Mouse (Mus musculus) neural tube, embryonic 10.5 days (tissue): ENCODE results near the gene Megf11.
"Not testable (repeated sequence)": the region's sequence is repeated elsewhere in the genome, so short reads cannot be mapped to it uniquely, and the experiment has no call there.

ENCODE experiments used
- DNase-seq: peaks from one replicate; pipeline ENCODE4 v3.0.0-alpha.2; 2017; ENCODE audit warnings: low spot score; ENCODE audit errors: extremely low spot score

The Megf11 gene

GRCm38 (mm10) chr9:64645462-64645861, 260.0 kb downstream of the Megf11 start:
- DNase-seq: no peak

- no peak for DNase-seq
Observed at GRCm38 (mm10) chr9:64649393-64649792, 264.0 kb downstream of the Megf11 start.

DNA sequence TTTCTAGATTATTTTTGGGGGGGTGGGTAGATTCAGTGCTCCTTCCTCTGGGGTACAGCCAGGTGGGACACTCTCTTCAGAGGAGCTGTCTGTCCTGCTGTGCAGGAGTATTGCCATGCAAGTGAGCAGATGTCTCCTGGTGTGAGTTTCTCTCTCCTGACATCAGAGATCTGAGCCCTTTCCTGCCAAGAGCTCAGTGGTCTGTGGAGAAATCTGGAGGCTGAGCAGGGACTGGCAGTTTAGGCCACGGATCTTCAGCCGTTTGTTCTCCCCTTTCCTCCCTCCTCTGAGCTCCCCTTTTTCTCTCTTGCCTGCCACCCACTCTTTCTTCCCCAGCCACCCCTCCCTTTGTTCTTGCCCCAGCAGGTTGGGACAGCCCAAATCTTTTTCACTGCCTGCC, 264.5 kb downstream of the Megf11 start:
- no peak for DNase-seq

GRCm38 (mm10) chr9:64651181-64651580, 265.8 kb downstream of the Megf11 start:
- DNase-seq: no peak

- DNase-seq: no peak
Observed at GRCm38 (mm10) chr9:64651689-64652088, 266.3 kb downstream of the Megf11 start.

GRCm38 (mm10) chr9:64652138-64652537, 266.7 kb downstream of the Megf11 start:
- DNase-seq: no peak

DNA sequence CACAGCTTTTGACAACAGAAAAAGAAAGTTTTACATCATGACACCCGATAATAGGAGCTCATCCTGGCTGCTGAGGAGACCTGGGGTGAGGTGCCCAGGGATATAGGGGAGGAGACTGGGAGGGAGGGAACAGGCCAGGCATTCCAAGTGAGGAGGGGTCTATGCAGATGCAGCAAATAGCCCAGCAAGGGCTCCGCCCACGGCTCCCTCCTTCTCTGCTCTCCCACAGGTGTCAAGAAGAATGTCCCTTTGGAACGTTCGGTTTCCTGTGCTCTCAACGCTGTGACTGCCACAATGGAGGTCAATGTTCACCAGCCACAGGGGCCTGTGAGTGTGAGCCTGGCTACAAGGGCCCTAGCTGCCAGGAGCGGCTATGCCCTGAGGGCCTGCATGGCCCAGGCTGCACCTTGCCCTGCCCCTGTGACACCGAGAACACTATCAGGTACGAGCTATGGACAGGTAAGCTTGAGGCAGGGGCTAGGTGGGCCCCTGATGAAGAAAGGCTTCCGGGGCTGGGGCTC, 267.5 kb downstream of the Megf11 start:
- DNase-seq: no peak

GRCm38 (mm10) chr9:64654723-64655122, 269.3 kb downstream of the Megf11 start:
- no peak for DNase-seq

DNA sequence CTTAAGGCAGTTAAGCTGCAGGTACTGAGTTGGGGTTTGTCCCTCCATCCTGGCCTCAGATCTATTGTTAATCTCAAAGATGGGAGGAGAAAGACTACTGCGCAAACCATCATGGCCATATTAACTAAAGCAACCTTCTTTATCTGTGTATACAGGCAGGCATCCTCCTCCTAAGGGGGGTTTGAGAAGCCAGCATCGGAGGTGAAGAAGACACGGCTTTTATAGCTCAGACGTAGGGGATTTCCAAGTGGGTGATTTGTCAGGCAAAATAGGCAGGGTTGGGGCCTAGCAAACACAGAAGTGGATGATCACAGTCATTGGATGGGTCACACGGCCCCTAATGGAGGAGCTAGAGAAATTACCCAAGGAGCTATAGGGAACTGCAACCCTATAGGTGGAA, 271.2 kb downstream of the Megf11 start:
- no peak for DNase-seq

DNA sequence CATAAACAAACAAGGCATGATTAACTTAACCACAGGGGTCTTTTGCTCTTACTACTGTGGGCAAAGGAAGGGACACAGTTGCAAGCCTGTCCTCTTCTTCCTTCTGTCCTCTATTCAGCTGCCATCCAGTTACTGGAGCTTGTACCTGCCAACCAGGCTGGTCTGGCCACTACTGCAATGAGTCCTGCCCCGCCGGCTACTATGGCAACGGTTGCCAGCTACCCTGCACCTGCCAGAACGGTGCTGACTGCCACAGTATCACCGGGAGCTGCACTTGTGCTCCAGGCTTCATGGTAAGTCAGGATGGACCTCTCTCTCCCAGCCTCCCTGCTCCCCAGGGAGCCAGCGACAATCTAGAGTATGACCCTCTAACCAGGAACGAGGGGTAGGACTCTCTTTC, 274.8 kb downstream of the Megf11 start:
- DNase-seq: no peak

DNA sequence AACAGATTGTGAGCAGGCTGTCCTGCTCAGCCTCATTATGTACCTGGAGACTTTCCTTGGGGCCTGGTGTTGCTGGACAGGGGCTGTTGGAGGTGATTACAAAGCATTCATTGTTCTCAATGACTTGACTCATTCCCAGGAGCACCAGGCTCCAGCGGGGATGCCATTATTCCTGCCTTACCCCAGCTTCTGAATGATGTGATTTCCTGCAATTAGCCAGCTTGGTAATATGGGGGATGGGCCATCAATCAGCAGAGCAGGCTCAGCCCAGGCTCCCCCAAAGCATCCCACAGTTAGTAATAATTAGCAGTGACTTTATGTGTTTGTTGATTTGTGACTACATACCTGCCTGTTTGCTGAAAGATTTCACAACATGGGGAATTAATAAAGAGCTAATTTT, 279.2 kb downstream of the Megf11 start:
- DNase-seq: no peak

- DNase-seq: peak; percentile 45
Observed at GRCm38 (mm10) chr9:64666549-64666948, 281.1 kb downstream of the Megf11 start.

GRCm38 (mm10) chr9:64667513-64667912, 282.1 kb downstream of the Megf11 start:
- DNase-seq: peak; percentile 35

GRCm38 (mm10) chr9:64668001-64668400, 282.6 kb downstream of the Megf11 start:
- DNase-seq: no peak

DNA sequence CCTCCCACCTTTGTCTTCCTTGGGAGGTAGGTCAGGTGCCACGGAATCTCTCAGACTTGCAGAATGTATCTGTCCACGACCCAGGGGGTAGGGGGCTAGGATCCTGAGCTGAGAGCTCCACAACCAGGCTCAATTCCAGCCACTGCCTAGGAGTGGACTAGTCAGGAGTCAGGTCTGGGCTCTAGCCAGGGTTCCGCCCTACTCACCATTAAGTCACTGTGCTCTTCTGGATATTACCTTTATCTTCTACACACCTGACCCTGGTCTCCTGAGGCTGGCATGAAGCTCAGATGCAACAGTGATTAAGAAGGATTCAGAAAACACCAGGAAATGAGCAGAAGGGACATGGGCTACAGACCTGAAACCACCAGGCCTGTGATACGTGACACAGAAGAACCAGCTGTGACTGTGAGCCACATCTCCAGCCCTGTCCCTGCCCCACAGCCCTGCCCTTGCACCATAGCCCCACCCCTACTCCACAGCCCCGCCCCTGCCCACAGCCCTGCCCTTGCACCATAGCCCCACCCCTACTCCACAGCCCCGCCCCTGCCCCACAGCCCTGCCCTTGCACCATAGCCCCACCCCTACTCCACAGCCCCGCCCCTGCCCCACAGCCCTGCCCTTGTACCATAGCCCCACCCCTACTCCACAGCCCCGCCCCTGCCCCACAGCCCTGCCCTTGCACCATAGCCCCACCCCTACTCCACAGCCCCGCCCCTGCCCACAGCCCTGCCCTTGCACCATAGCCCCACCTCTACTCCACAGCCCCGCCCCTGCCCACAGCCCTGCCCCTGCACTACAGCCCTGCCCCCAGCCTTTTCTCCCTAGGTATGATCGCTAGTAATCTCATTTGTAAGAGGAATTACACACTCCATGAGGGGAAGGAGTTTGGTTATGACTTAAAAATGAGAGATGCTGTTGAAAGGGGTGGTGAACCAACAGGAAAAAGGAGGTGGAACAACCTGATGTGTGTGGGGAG, 286.2 kb downstream of the Megf11 start:
- not testable (repeated sequence) for DNase-seq

DNA sequence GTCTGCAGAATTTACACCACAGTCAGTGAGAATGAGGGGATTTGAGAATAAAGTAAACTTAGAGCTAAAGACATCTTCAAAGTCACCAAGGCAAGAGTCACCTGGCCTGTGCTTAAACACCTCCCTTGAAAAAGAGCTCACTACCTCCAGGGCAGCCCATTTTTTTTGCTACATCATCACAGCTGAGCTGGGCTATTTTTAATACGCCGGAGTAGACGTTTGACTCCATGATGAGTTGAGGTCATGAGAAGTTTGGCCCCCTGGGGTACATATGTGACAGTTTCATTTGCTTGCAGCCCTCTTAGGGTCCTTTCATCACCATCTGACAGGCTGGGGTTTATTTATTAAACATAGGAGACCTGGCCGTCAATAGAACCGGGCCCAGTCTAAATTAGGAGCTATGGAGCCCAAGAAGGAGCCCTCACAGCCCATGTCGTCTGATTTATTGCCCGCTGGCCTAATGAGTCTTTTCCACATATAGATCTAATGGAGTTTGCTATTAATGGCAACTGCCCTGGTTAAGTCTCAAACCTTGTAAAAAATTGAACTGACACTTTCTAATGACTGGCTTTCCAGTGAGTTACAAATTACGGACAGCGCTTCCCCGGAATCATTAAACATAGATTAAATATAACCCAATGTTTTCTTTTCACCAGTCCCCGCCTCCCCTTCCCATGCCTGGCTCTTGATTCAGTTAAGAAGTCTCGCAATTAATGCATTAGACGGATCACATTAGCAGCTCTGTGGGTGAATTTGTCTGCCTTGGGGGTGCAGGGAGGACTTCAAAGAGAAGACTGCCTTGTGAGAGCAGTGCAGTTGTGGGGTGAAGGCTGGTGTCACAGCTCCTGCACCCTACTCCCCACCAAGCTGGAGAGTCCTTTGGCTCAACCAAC, 301.9 kb downstream of the Megf11 start:
- no peak for DNase-seq

GRCm38 (mm10) chr9:64688015-64688394, 302.6 kb downstream of the Megf11 start:
- no peak for DNase-seq

DNA sequence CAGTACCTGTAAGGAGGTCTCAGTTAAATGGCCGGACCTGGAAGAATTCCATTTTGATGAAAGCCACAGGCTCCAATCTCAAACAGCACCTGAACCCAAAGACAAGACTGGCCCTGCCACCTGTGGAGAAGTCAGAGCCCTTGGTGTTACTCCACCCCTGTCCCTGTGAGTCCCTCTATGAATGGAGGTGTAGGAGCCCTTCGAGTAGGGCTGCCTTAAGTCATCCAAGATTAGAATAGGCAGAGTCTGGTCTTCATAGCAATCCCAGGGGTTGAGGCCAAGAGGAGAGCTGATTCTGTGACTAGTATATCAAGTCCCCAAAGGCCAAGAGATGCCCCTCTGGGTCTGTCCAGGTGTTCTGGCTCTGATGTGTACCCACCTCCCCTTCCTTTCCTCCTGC, 305.3 kb downstream of the Megf11 start:
- no peak for DNase-seq

DNA sequence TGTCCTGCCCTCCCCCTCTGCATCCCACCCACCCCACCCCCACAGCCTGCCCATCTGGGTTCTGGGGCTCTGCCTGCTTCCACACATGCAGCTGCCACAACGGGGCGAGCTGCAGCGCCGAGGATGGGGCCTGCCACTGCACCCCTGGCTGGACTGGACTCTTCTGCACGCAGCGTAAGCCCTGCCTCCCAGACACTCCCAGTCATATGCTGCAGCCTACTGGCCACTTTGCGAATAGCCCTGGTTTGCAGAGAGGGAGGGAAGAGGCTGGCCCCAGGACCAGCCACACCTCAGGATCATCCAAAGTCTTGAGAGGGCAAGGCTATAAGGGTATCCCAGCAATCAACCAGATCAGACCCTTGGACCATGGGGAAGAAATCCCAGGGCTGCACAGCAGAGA, 305.8 kb downstream of the Megf11 start:
- DNase-seq: peak; percentile 55

- no peak for DNase-seq
Observed at GRCm38 (mm10) chr9:64693094-64693493, 307.7 kb downstream of the Megf11 start.

GRCm38 (mm10) chr9:64695266-64695665, 309.8 kb downstream of the Megf11 start:
- no peak for DNase-seq

- DNase-seq: no peak
Observed at GRCm38 (mm10) chr9:64696404-64696803, 311.0 kb downstream of the Megf11 start.
